Mouse (Mus musculus): Measurements from ENCODE around the gene Ihh. TPM values are rescaled to one million over a fixed set of nuclear protein-coding genes. Genes with fewer than 3 reads are reported as not detected.
A peak's percentile ranks its signal among the peaks of the same experiment; 100 is the strongest.

Ihh gene
- polyA plus RNA-seq, 1 experiment from 2014 or later = 0.05 TPM

DNA sequence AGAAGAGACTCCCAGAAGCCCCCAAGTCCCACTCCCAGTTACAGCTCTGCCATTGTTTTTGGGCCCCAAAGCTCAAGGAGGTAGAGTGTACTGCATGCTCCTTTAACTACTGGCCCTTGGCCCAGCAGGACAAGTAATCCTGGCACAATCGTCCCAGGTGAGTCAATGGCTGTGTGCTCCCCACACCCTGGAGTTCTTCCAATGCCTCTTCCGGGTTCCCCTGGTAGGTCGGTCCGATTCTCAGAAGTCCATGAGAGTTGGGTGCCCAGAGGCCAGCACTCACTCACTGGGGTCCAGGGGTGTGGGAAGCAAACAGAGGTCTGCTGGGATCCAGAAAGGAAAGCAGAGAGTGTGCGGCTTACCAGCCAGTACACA, 11.4 kb upstream of the Ihh start:
- Histone ChIP-seq H3K27ac (replicated peaks) (no peak overlapping the region), H3K4me3 (no peak overlapping the region), H3K36me3 (no peaks in the 10 kb centered on the region), H3K9me3 (no peaks in the 10 kb centered on the region), H3K4me1 (peaks cover 8% of the 10 kb centered on the region), H3K27me3 (replicated peaks) (peaks cover 49% of the 10 kb centered on the region), H3K9ac (no peak overlapping the region), H3K4me2 (no peak overlapping the region)
- ATAC-seq (ENCODE audit: extremely low read depth, insufficient number of reproducible peaks, low FRiP score, low TSS enrichment) = no peak
- 82% methylated on average over 5 of the region's 5 CpGs for WGBS

GRCm38 (mm10) chr1:74962126-74962852, 10.8 kb upstream of the Ihh start:
- Histone ChIP-seq H3K27me3 (replicated peaks) (peaks cover 55% of the 10 kb centered on the region), H3K27ac (replicated peaks) (no peak overlapping the region), H3K9ac (no peak overlapping the region), H3K4me2 (no peak overlapping the region), H3K4me1 (peaks cover 5% of the 10 kb centered on the region), H3K4me3 (no peak overlapping the region), H3K9me3 (no peaks in the 10 kb centered on the region), H3K36me3 (no peaks in the 10 kb centered on the region)
- no peak for ATAC-seq (ENCODE audit: extremely low read depth, insufficient number of reproducible peaks, low FRiP score, low TSS enrichment)
- WGBS = 66% methylated on average over 5 of the region's 5 CpGs

DNA sequence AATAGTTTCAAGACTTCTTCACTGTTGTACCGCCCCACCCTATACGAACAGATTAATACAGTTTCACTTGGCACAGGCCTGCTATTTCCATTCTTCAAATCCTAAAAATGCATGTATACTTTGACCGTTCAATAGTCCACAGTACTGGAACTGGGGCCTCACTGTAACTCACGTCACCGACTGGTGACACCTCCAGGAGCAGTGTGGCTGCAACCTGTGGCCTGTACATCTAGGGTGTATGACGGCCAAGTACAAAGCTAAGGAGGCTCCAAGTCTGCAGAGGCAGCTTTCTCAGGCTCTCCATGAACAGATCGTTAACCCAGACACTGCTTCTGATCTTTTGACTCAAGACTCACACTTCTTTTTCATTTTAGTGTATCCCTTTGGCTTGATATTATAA, 10.2 kb upstream of the Ihh start:
- H3K4me2 ChIP-seq = no peak overlapping the region
- peaks cover 60% of the 10 kb centered on the region for H3K27me3 ChIP-seq (replicated peaks)
- no peak for ATAC-seq (ENCODE audit: extremely low read depth, insufficient number of reproducible peaks, low FRiP score, low TSS enrichment)
- no peaks in the 10 kb centered on the region for H3K36me3 ChIP-seq
- H3K4me3 ChIP-seq = no peak overlapping the region
- 77% methylated on average over 7 of the region's 7 CpGs for WGBS
- H3K4me1 ChIP-seq = peaks cover 5% of the 10 kb centered on the region
- H3K27ac ChIP-seq (replicated peaks) = no peak overlapping the region
- no peak overlapping the region for H3K9ac ChIP-seq
- no peaks in the 10 kb centered on the region for H3K9me3 ChIP-seq

- peaks cover 73% of the 10 kb centered on the region for H3K27me3 ChIP-seq (replicated peaks)
- H3K4me1 ChIP-seq = peaks cover 5% of the 10 kb centered on the region
- 70% methylated on average over 7 of the region's 7 CpGs for WGBS
Observed at GRCm38 (mm10) chr1:74960059-74960458, 8.6 kb upstream of the Ihh start.

GRCm38 (mm10) chr1:74950576-74951490, 639 bp downstream of the Ihh start:
- Histone ChIP-seq H3K36me3 (no peaks in the 10 kb centered on the region), H3K9ac (peak overlapping the region; percentile 41; the same call in 1 of the 2 replicates), H3K4me1 (peaks cover 41% of the 10 kb centered on the region), H3K27me3 (replicated peaks) (peaks cover 99% of the 10 kb centered on the region), H3K4me2 (peak overlapping the region; percentile 79), H3K9me3 (no peaks in the 10 kb centered on the region), H3K27ac (replicated peaks) (no peak overlapping the region), H3K4me3 (peak overlapping the region; percentile 53)
- 2% methylated on average over 81 of the region's 84 CpGs for WGBS
- ATAC-seq (ENCODE audit: extremely low read depth, insufficient number of reproducible peaks, low FRiP score, low TSS enrichment) = no peak

More at GRCm38 (mm10) chr1:74960059-74960458, 8.6 kb upstream of the Ihh start:
- Histone ChIP-seq H3K9ac (no peak overlapping the region), H3K4me3 (no peak overlapping the region), H3K36me3 (no peaks in the 10 kb centered on the region), H3K9me3 (no peaks in the 10 kb centered on the region), H3K4me2 (no peak overlapping the region), H3K27ac (replicated peaks) (no peak overlapping the region)
- no peak for ATAC-seq (ENCODE audit: extremely low read depth, insufficient number of reproducible peaks, low FRiP score, low TSS enrichment)

- no peak for ATAC-seq (ENCODE audit: extremely low read depth, insufficient number of reproducible peaks, low FRiP score, low TSS enrichment)
- H3K9ac ChIP-seq = no peak overlapping the region
- H3K4me1 ChIP-seq = peaks cover 41% of the 10 kb centered on the region
- H3K9me3 ChIP-seq = no peaks in the 10 kb centered on the region
- peak overlapping the region; percentile 53 for H3K4me3 ChIP-seq
- peaks cover 100% of the 10 kb centered on the region for H3K27me3 ChIP-seq (replicated peaks)
- H3K36me3 ChIP-seq = no peaks in the 10 kb centered on the region
- WGBS = 4% methylated on average over 16 of the region's 16 CpGs
- H3K27ac ChIP-seq (replicated peaks) = no peak overlapping the region
- peak overlapping the region; percentile 79 for H3K4me2 ChIP-seq
Observed at GRCm38 (mm10) chr1:74950066-74950465, 1.4 kb downstream of the Ihh start.

DNA sequence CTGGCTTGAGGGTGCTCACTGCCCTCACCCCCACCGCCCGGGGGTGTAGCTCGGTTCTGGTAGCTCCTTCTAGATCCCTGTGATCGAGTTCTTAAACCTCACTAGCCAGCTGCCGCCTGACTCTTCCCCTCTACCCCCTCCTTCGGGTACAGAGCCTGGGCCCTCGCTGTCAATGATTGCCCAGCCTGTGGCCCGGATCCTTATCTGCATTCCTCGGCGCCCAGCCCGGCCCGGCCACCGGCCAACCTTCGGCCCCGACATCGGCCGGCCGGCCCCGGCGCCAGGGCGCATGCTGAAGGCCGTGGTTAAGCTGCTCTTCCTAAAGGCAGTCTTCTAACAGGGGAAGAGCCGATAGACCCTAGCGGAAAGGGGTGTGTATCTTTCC, 1.8 kb downstream of the Ihh start:
- H3K27ac ChIP-seq (replicated peaks) = no peak overlapping the region
- 3% methylated on average over 24 of the region's 24 CpGs for WGBS
- peaks cover 41% of the 10 kb centered on the region for H3K4me1 ChIP-seq
- no peaks in the 10 kb centered on the region for H3K9me3 ChIP-seq
- no peak for ATAC-seq (ENCODE audit: extremely low read depth, insufficient number of reproducible peaks, low FRiP score, low TSS enrichment)
- H3K36me3 ChIP-seq = no peaks in the 10 kb centered on the region
- peak overlapping the region; percentile 79 for H3K4me2 ChIP-seq
- peak overlapping the region; percentile 53 for H3K4me3 ChIP-seq
- H3K27me3 ChIP-seq (replicated peaks) = peaks cover 100% of the 10 kb centered on the region
- H3K9ac ChIP-seq = no peak overlapping the region

DNA sequence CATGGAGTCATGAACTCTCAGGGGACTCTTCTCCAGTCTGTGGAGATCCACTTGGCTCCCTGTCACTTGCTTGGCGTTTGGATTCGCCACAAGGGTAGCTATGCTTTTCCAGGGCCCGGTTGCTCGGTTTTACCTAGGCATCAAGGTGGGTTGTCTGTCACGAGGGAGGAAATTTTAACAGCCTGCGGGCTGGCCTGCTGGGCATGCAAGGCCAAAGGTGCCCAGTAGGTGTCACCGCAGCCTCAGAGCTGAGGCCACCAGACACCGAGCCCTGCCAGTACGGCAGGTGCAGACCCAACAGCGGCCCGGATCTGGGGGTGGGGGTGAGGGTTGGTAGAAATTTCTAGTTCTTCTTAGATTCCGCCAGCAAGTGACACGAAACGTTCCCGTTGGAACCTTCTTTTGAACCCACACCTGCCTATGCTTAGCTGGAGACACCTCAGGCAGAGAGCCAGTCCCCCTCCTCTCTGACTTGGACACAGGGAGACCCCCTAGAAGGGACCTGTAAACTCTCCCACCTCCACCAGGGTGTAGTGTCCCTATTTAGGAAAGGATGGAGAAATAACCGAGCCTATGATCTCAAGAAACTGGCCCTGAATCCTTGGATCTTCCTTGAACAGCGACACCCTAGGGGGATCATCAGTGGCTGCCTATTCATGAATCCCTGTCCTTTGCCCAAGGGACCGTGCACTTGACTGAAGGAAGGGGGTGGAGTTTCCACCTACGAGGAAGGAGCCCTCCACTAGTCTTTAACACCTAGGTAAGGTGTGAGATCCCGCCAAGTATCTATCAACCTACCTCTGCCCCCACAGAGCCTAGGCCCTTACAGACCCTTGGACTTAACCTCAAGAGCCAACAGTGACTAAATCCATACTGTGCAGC, 2.4 kb downstream of the Ihh start:
- Histone ChIP-seq H3K9me3 (no peaks in the 10 kb centered on the region), H3K27ac (replicated peaks) (no peak overlapping the region), H3K4me3 (peak overlapping the region; percentile 53), H3K4me1 (peaks cover 41% of the 10 kb centered on the region), H3K9ac (no peak overlapping the region), H3K27me3 (replicated peaks) (peaks cover 100% of the 10 kb centered on the region), H3K4me2 (peak overlapping the region; percentile 72), H3K36me3 (no peaks in the 10 kb centered on the region)
- no peak for ATAC-seq (ENCODE audit: extremely low read depth, insufficient number of reproducible peaks, low FRiP score, low TSS enrichment)
- 3% methylated on average over 20 of the region's 20 CpGs for WGBS

DNA sequence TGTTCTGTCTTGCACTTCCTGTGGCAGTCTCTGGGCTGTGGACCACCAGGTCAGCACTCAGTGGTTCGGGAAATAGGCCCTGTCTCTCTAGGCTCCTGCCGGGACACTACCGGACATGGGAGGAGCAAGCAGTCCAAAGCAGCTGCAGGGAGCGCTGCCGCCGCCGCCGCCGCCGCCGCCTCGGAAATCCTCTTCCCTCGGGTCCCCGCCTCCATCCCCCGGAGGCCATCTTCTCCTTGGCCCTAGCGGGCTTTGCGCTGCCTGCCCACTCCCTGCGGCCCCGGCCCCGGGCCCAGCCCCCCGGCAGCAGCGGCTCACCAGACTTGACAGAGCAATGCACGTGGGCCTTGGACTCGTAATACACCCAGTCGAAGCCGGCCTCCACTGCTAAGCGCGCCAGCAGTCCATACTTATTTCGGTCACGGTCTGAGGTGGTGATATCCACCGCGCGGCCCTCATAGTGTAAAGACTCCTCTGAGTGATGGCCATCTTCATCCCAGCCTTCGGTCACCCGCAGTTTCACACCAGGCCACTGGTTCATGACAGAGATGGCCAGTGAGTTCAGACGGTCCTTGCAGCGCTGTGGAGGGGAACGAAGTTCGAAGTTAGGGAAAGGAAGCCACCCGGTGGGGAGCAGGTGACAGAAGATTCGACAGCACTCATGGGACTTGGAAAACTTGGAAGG, 3.3 kb downstream of the Ihh start:
- H3K9ac ChIP-seq = peak overlapping the region; percentile 75
- H3K4me3 ChIP-seq = peak overlapping the region; percentile 53
- peaks cover 41% of the 10 kb centered on the region for H3K4me1 ChIP-seq
- no peaks in the 10 kb centered on the region for H3K36me3 ChIP-seq
- peak overlapping the region; percentile 72 for H3K4me2 ChIP-seq
- no peaks in the 10 kb centered on the region for H3K9me3 ChIP-seq
- H3K27ac ChIP-seq (replicated peaks) = no peak overlapping the region
- 2% methylated on average over 39 of the region's 41 CpGs for WGBS
- no peak for ATAC-seq (ENCODE audit: extremely low read depth, insufficient number of reproducible peaks, low FRiP score, low TSS enrichment)
- peaks cover 100% of the 10 kb centered on the region for H3K27me3 ChIP-seq (replicated peaks)

- 46% methylated on average over 12 of the region's 12 CpGs for WGBS
- no peaks in the 10 kb centered on the region for H3K9me3 ChIP-seq
- no peak overlapping the region for H3K27ac ChIP-seq (replicated peaks)
- H3K4me2 ChIP-seq = no peak overlapping the region
- peaks cover 93% of the 10 kb centered on the region for H3K27me3 ChIP-seq (replicated peaks)
- H3K4me3 ChIP-seq = no peak overlapping the region
- H3K9ac ChIP-seq = no peak overlapping the region
- no peak for ATAC-seq (ENCODE audit: extremely low read depth, insufficient number of reproducible peaks, low FRiP score, low TSS enrichment)
- no peaks in the 10 kb centered on the region for H3K4me1 ChIP-seq
- no peaks in the 10 kb centered on the region for H3K36me3 ChIP-seq
Observed at GRCm38 (mm10) chr1:74941651-74942360, 9.7 kb downstream of the Ihh start.

Measured in heart, embryonic 13.5 days (tissue).